Mouse (Mus musculus): ENCODE data around the gene Ube2z. TPM values are rescaled to one million over a fixed set of nuclear protein-coding genes. Genes with fewer than 3 reads are reported as not detected.
A peak's percentile ranks its signal among the peaks of the same experiment; 100 is the strongest.

The Ube2z gene
- polyA plus RNA-seq, 1 experiment = 23.0 TPM

DNA sequence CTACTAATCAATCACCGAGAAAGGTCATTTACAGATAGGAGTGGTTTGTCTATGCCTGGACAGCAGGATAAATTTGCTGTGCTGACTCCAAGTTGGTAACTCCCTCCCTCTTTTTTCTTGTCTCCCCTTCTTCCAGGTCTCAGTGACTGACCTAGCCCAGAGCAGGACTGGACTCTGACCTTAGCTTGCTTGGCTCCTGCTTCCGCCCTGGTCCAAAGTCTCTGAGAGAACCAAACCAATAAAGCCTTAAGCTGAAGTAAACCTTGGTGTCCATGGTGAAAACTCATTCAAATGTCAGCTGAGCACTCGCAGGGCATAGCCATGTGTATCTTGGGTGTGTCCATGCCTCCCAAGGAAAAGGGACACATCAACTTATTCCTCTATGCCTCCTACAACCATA is 34.6 kb downstream of the Ube2z start:
- TF ChIP-seq CTCF (IDR thresholded peaks at IDR 0.05; ENCODE audit: extremely low read depth, insufficient read length, insufficient replicate concordance, low read depth, low read length) (no peak), POLR2A (IDR thresholded peaks at IDR 0.05; ENCODE audit: low read depth, low read length) (no peak)
- WGBS = 39% methylated on average over 3 of the region's 3 CpGs
- H3K27me3 ChIP-seq (ENCODE audit: control insufficient read depth, insufficient read depth, low read length) = no peaks in the 10 kb centered on the region

DNA sequence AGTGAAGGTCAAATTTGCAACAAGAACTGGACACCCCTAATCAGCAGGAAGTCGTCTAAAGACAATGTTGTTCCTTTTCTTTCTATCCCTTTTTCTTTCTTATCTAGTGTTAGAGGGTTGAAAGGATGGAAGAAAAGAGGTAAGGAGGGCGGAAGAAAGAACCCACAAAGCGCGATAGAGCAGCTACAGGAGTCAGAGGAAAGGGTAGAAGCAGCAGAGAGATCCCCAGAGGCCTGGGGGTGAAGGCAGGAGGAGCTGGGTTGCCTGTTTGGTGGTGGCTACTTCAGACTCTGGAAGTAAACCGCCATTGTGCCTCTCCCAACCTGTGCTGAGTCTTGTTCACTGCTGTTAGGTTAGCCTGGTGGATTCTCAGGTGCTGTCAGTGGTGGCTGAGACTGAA is 37.1 kb downstream of the Ube2z start:
- no peaks in the 10 kb centered on the region for H3K36me3 ChIP-seq (ENCODE audit: control insufficient read depth, insufficient read depth, low read length)
- no peak overlapping the region for H3K4me3 ChIP-seq (ENCODE audit: low read depth, low read length)
- TF ChIP-seq POLR2A (IDR thresholded peaks at IDR 0.05; ENCODE audit: low read depth, low read length) = no peak
- no peak for TF ChIP-seq CTCF (IDR thresholded peaks at IDR 0.05; ENCODE audit: extremely low read depth, insufficient read length, insufficient replicate concordance, low read depth, low read length)
- peaks cover 7% of the 10 kb centered on the region; the same call in 1 of the 2 replicates for H3K4me1 ChIP-seq (ENCODE audit: control insufficient read depth, insufficient read depth, insufficient read length, low read length)
- WGBS = 56% methylated on average over 5 of the region's 5 CpGs
- H3K27ac ChIP-seq (ENCODE audit: insufficient read depth, low read depth, low read length) = no peak overlapping the region
- no peaks in the 10 kb centered on the region for H3K27me3 ChIP-seq (ENCODE audit: control insufficient read depth, insufficient read depth, low read length)

More for the DNA sequence above, 34.6 kb downstream of the Ube2z start:
- Histone ChIP-seq H3K36me3 (ENCODE audit: control insufficient read depth, insufficient read depth, low read length) (no peaks in the 10 kb centered on the region), H3K27ac (ENCODE audit: insufficient read depth, low read depth, low read length) (peak overlapping the region; percentile 93), H3K4me1 (ENCODE audit: control insufficient read depth, insufficient read depth, insufficient read length, low read length) (peaks cover 10% of the 10 kb centered on the region; the same call in 1 of the 2 replicates), H3K4me3 (ENCODE audit: low read depth, low read length) (no peak overlapping the region)

DNA sequence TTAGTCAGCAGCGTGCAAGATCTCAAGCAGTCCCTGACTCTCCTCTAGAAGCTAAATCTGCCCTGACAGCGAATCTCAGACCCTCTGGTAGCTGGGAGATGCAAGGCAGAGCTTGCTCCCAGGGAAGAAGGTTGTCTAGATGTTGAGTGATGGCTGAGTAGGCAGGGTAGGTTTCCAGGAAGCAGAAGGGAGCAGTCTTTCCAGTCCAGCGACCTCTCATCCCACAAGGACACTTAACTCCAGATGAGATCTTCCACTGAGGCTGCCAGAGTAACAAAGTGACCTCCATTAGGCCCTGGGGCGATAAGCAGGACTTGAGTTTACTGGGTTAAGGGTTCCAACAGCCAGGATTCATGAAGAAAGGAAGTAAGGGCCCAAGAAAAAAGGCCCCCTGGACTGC is 44.6 kb downstream of the Ube2z start:
- 53% methylated on average over 4 of the region's 4 CpGs for WGBS
- Histone ChIP-seq H3K4me1 (ENCODE audit: control insufficient read depth, insufficient read depth, insufficient read length, low read length) (no peaks in the 10 kb centered on the region), H3K4me3 (ENCODE audit: low read depth, low read length) (no peak overlapping the region), H3K27me3 (ENCODE audit: control insufficient read depth, insufficient read depth, low read length) (peaks cover 7% of the 10 kb centered on the region; the same call in 1 of the 2 replicates), H3K36me3 (ENCODE audit: control insufficient read depth, insufficient read depth, low read length) (no peaks in the 10 kb centered on the region), H3K27ac (ENCODE audit: insufficient read depth, low read depth, low read length) (no peak overlapping the region)
- no peak for TF ChIP-seq POLR2A (IDR thresholded peaks at IDR 0.05; ENCODE audit: low read depth, low read length)
- TF ChIP-seq CTCF (IDR thresholded peaks at IDR 0.05; ENCODE audit: extremely low read depth, insufficient read length, insufficient replicate concordance, low read depth, low read length) = no peak

DNA sequence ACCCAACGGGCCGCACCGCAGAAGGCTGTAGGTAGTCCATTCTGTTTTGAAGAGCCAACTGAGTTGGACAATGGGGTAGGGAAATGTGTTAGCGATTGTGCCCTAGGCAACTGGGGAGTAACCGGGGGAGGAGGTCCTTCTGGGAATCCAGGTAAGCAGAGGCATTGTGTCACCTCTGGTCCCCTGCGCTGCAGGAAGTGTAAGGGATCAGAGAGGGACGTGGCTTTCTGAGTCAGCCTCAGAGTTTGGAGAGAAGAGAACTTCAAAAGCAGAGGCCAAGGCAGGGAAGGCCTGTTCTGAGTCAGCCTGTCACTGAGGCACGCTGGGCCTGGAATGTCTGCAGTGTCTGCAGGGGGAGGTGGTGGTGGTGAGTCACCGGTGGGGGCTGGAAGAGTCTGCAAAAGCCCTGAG is 47.2 kb downstream of the Ube2z start:
- Histone ChIP-seq H3K36me3 (ENCODE audit: control insufficient read depth, insufficient read depth, low read length) (no peaks in the 10 kb centered on the region), H3K27ac (ENCODE audit: insufficient read depth, low read depth, low read length) (no peak overlapping the region), H3K4me1 (ENCODE audit: control insufficient read depth, insufficient read depth, insufficient read length, low read length) (no peaks in the 10 kb centered on the region), H3K4me3 (ENCODE audit: low read depth, low read length) (no peak overlapping the region), H3K27me3 (ENCODE audit: control insufficient read depth, insufficient read depth, low read length) (peaks cover 17% of the 10 kb centered on the region)
- TF ChIP-seq POLR2A (IDR thresholded peaks at IDR 0.05; ENCODE audit: low read depth, low read length) (no peak), CTCF (IDR thresholded peaks at IDR 0.05; ENCODE audit: extremely low read depth, insufficient read length, insufficient replicate concordance, low read depth, low read length) (no peak)
- WGBS = 44% methylated on average over 9 of the region's 9 CpGs

DNA sequence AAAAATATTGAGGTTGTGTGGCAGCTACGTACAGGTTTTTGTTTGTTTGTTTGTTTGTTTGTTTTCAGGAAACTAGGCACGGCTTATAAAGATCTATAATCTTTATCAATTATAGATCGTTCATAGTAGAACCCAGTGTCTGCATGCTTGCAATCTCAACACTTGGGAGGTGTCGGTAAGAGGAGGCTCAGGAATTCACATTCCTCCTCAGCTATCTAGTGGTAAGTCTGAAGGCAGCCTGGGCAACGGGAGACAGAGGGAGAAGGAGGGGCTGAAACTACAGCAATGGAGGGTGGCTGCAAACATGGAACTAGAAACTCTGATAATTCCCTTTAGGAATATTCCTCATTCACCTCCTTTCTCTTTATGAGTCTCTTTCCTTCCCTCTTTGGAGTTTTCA is 49.8 kb downstream of the Ube2z start:
- Histone ChIP-seq H3K36me3 (ENCODE audit: control insufficient read depth, insufficient read depth, low read length) (no peaks in the 10 kb centered on the region), H3K27me3 (ENCODE audit: control insufficient read depth, insufficient read depth, low read length) (peaks cover 30% of the 10 kb centered on the region), H3K4me3 (ENCODE audit: low read depth, low read length) (no peak overlapping the region), H3K4me1 (ENCODE audit: control insufficient read depth, insufficient read depth, insufficient read length, low read length) (no peaks in the 10 kb centered on the region), H3K27ac (ENCODE audit: insufficient read depth, low read depth, low read length) (no peak overlapping the region)
- no peak for TF ChIP-seq CTCF (IDR thresholded peaks at IDR 0.05; ENCODE audit: extremely low read depth, insufficient read length, insufficient replicate concordance, low read depth, low read length)
- TF ChIP-seq POLR2A (IDR thresholded peaks at IDR 0.05; ENCODE audit: low read depth, low read length) = no peak
- 26% methylated on average over 5 of the region's 5 CpGs for WGBS

DNA sequence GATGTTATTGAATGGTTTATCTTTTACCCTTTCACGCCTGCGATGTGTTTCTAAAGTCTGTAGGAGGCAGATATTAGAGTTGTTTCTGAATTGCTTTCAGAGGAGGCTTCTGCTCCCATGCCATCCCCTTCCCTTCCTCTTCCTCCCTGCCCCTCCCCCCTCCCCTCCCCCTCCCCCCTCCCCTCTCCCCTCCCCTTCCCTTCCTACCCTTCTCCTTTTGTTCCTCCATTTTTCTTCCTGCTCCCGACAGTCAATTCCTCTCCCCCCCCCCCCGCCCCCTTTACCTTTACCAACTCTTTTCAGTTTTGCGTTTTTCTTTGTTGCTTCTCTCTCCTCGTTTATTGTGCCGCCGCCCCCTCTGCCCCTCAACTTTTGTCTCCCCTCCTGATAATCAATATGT is 53.2 kb downstream of the Ube2z start:
- 19% methylated on average over 4 of the region's 8 CpGs for WGBS
- Histone ChIP-seq H3K4me3 (ENCODE audit: low read depth, low read length) (no peak overlapping the region), H3K36me3 (ENCODE audit: control insufficient read depth, insufficient read depth, low read length) (no peaks in the 10 kb centered on the region), H3K4me1 (ENCODE audit: control insufficient read depth, insufficient read depth, insufficient read length, low read length) (peaks cover 2% of the 10 kb centered on the region; the same call in 1 of the 2 replicates), H3K27ac (ENCODE audit: insufficient read depth, low read depth, low read length) (no peak overlapping the region), H3K27me3 (ENCODE audit: control insufficient read depth, insufficient read depth, low read length) (peaks cover 48% of the 10 kb centered on the region)
- TF ChIP-seq POLR2A (IDR thresholded peaks at IDR 0.05; ENCODE audit: low read depth, low read length) = no peak

DNA sequence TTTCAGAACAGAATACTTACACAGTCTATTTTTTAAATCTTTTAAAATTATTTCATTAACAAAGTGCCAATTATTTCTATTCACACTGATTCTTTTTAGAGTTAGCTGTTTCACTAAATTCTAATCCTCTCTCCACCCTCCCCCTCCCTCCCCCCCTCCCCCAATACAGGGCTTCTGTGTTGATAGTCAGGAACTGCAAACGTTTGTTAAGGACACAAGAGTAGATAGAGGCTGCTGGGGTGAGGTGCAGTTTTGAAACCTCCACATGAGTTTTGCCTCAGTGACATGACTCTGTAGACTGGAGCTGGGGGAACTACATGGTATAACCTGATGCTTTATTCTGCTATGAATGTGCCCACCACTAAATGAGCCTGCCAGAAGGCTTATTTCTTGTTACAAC is 56.4 kb downstream of the Ube2z start:
- Histone ChIP-seq H3K27ac (ENCODE audit: insufficient read depth, low read depth, low read length) (no peak overlapping the region), H3K27me3 (ENCODE audit: control insufficient read depth, insufficient read depth, low read length) (peaks cover 66% of the 10 kb centered on the region), H3K4me3 (ENCODE audit: low read depth, low read length) (no peak overlapping the region), H3K4me1 (ENCODE audit: control insufficient read depth, insufficient read depth, insufficient read length, low read length) (peaks cover 21% of the 10 kb centered on the region), H3K36me3 (ENCODE audit: control insufficient read depth, insufficient read depth, low read length) (no peaks in the 10 kb centered on the region)
- TF ChIP-seq POLR2A (IDR thresholded peaks at IDR 0.05; ENCODE audit: low read depth, low read length) (no peak), CTCF (IDR thresholded peaks at IDR 0.05; ENCODE audit: extremely low read depth, insufficient read length, insufficient replicate concordance, low read depth, low read length) (no peak)
- 0% methylated on average over 1 of the region's 1 CpGs for WGBS

Data from small intestine, adult 2 months (tissue).